Mouse (Mus musculus) layer of hippocampus, adult 11-12 months (tissue): Measurements from ENCODE around the gene Ms4a6d.
"Not testable (repeated sequence)": the region's sequence is repeated elsewhere in the genome, so short reads cannot be mapped to it uniquely, and the experiment has no call there.

Experiments
- DNase-seq: peaks from one replicate; pipeline ENCODE4 v3.0.0; 2022; ENCODE audit warnings: low spot score

Gene Ms4a6d

GRCm38 (mm10) chr19:11604603-11605002, at the start of gene Ms4a6d:
TSS of gene Ms4a6d (minus strand) at chr19:11604849.
- DNase-seq = no peak

- no peak for DNase-seq
Observed at GRCm38 (mm10) chr19:11649564-11649963, 44.9 kb upstream of the Ms4a6d start.

- no peak for DNase-seq
Observed at GRCm38 (mm10) chr19:11646166-11646565, 41.5 kb upstream of the Ms4a6d start.

- no peak for DNase-seq
Observed at GRCm38 (mm10) chr19:11640732-11641131, 36.1 kb upstream of the Ms4a6d start, which contains the start of gene Ms4a3. TSS of gene Ms4a3 (minus strand) at chr19:11640851.

- no peak for DNase-seq
Observed at GRCm38 (mm10) chr19:11639038-11639437, 34.4 kb upstream of the Ms4a6d start.

GRCm38 (mm10) chr19:11635572-11635971, 30.9 kb upstream of the Ms4a6d start:
- DNase-seq = no peak

- DNase-seq = no peak
Observed at GRCm38 (mm10) chr19:11634330-11634729, 29.7 kb upstream of the Ms4a6d start.

- DNase-seq = no peak
Observed at GRCm38 (mm10) chr19:11633732-11634131, 29.1 kb upstream of the Ms4a6d start.

- DNase-seq = no peak
Observed at GRCm38 (mm10) chr19:11625231-11625630, 20.6 kb upstream of the Ms4a6d start.

GRCm38 (mm10) chr19:11624800-11625199, 20.2 kb upstream of the Ms4a6d start:
- DNase-seq = no peak

GRCm38 (mm10) chr19:11623551-11623950, 18.9 kb upstream of the Ms4a6d start, which contains the start of gene Ms4a2:
TSS of gene Ms4a2 (minus strand) at chr19:11623719.
- DNase-seq = no peak

GRCm38 (mm10) chr19:11617983-11618382, 13.3 kb upstream of the Ms4a6d start:
- DNase-seq = no peak

- no peak for DNase-seq
Observed at GRCm38 (mm10) chr19:11614805-11615204, 10.2 kb upstream of the Ms4a6d start.

GRCm38 (mm10) chr19:11613776-11614443, 9.3 kb upstream of the Ms4a6d start:
- no peak for DNase-seq

GRCm38 (mm10) chr19:11613084-11613483, 8.4 kb upstream of the Ms4a6d start:
- DNase-seq = no peak

- DNase-seq = no peak
Observed at GRCm38 (mm10) chr19:11612293-11612692, 7.6 kb upstream of the Ms4a6d start.

GRCm38 (mm10) chr19:11611541-11611945, 6.9 kb upstream of the Ms4a6d start:
- DNase-seq = peak; percentile 32

- peak; percentile 36 for DNase-seq
Observed at GRCm38 (mm10) chr19:11608172-11608571, 3.5 kb upstream of the Ms4a6d start.

GRCm38 (mm10) chr19:11602026-11602425, 2.6 kb downstream of the Ms4a6d start:
- peak; percentile 58 for DNase-seq

GRCm38 (mm10) chr19:11601349-11601748, 3.3 kb downstream of the Ms4a6d start:
- no peak for DNase-seq

GRCm38 (mm10) chr19:11589891-11590449, 14.7 kb downstream of the Ms4a6d start:
- DNase-seq = no peak

- DNase-seq = no peak
Observed at GRCm38 (mm10) chr19:11589205-11589604, 15.4 kb downstream of the Ms4a6d start.

- no peak for DNase-seq
Observed at GRCm38 (mm10) chr19:11574965-11575364, 29.7 kb downstream of the Ms4a6d start.

- not testable (repeated sequence) for DNase-seq
Observed at GRCm38 (mm10) chr19:11559560-11559959, 45.1 kb downstream of the Ms4a6d start.
